Comparison of ENCODE assay signal across 32 mouse cellular contexts in the genomic region with DNA sequence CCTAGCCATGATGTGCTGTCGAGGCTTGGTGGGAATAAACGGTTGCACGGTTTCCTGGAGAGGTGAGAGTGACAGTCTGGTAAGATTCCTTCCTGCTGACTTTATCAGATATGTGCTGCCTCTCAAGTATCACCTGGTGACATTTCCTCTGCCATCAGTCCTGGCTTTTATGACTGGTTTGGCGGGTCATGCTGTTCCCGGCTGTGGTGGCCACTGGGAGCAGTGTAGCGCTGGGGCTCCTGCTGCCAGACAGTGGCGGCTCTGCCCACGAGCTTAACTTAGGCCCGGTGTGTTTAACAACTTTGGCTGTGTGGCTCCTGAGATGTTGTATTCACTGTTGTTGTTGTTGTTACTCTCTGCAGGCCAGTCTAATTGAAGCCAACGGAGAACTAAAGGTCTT. TPM values are rescaled to one million over a fixed set of nuclear protein-coding genes. Genes with fewer than 3 reads are reported as not detected.
DNase-seq lines count a peak whose midpoint lies in the region; ATAC-seq lines count a peak whose summit lies in the region.
"Had no signal": no experiment of that assay in that cellular context is flagged by ENCODE, and none has a peak within 500 bp of the region (broad histone marks: within the 10 kb centered on the region; RNA-seq: fewer than 3 reads in every experiment).

No protein-coding gene starts in this region.

- no peak overlapping the region for H3K4me2 ChIP-seq in intestine, embryonic 15.5 days (replicated peaks)
- no peak overlapping the region for H3K4me2 ChIP-seq in intestine, embryonic 16.5 days (ENCODE audit: low read depth, low read length)
- H3K4me2 ChIP-seq in stomach, embryonic 16.5 days (ENCODE audit: low read depth, low read length), result no peak overlapping the region
- H3K4me2 ChIP-seq: embryonic facial prominence, embryonic 15.5 days; heart, embryonic 13.5 days; midbrain, embryonic 11.5 days; neural tube, embryonic 12.5 days; stomach, embryonic 15.5 days had no signal

- peaks cover 77% of the 10 kb centered on the region for H3K36me3 ChIP-seq in intestine, embryonic 15.5 days
- H3K36me3 ChIP-seq in intestine, embryonic 16.5 days (ENCODE audit: control insufficient read depth, insufficient read depth, low read length), result peaks cover 34% of the 10 kb centered on the region
- H3K36me3 ChIP-seq in stomach, embryonic 16.5 days (ENCODE audit: control insufficient read depth, insufficient read depth, low read length), result peaks cover 36% of the 10 kb centered on the region

- peak; percentile 32; the same call in 1 of the 2 replicates for ATAC-seq in intestine, embryonic 15.5 days
- no peak for ATAC-seq in intestine, embryonic 16.5 days
- ATAC-seq in stomach, embryonic 16.5 days (ENCODE audit: insufficient read depth, low FRiP score), result 0 out of 2 replicates have a peak, but pooled peaks have one; percentile 16
- ATAC-seq: activated CD4-positive, CD25-positive, alpha-beta regulatory T cell, adult 4 months; CD4-positive, CD25-positive, alpha-beta regulatory T cell, adult 4 months; forebrain, embryonic 16.5 days; Patski had no signal

- H3K27ac ChIP-seq in intestine, embryonic 15.5 days, result 0 out of 2 replicates have a peak overlapping the region, but pooled peaks have one; percentile 13
- H3K27ac ChIP-seq in intestine, embryonic 16.5 days (ENCODE audit: low read length), result no peak overlapping the region
- H3K27ac ChIP-seq in stomach, embryonic 16.5 days (ENCODE audit: low read length), result no peak overlapping the region
- H3K27ac ChIP-seq: embryonic facial prominence, embryonic 15.5 days; heart, embryonic 13.5 days; left cerebral cortex, adult 2 months; limb, embryonic 10.5 days; neural tube, embryonic 12.5 days; stomach, embryonic 15.5 days had no signal

- H3K27me3 ChIP-seq in intestine, embryonic 15.5 days (replicated peaks), result no peaks in the 10 kb centered on the region
- H3K27me3 ChIP-seq in intestine, embryonic 16.5 days (replicated peaks; ENCODE audit: control insufficient read depth, insufficient read depth, low read length), result no peaks in the 10 kb centered on the region
- H3K27me3 ChIP-seq in stomach, embryonic 16.5 days (ENCODE audit: control insufficient read depth, insufficient read depth, low read length), result no peaks in the 10 kb centered on the region
- H3K27me3 ChIP-seq: embryonic facial prominence, embryonic 15.5 days; heart, embryonic 13.5 days; neural tube, embryonic 12.5 days; Patski; stomach, embryonic 15.5 days had no signal

- H3K4me1 ChIP-seq in intestine, embryonic 15.5 days (replicated peaks), result 0 out of 2 replicates have a peak, but pooled peaks cover 3% of the 10 kb centered on the region
- H3K4me1 ChIP-seq in intestine, embryonic 16.5 days (ENCODE audit: control insufficient read depth, insufficient read depth, low read length), result peaks cover 2% of the 10 kb centered on the region; the same call in 1 of the 2 replicates
- H3K4me1 ChIP-seq in stomach, embryonic 16.5 days (ENCODE audit: control insufficient read depth, insufficient read depth, low read length), result no peaks in the 10 kb centered on the region
- H3K4me1 ChIP-seq: limb, embryonic 10.5 days; neural tube, embryonic 12.5 days; stomach, embryonic 15.5 days had no signal

- WGBS in intestine, embryonic 15.5 days, result 66% methylated on average over 10 of the region's 10 CpGs
- 66% methylated on average over 10 of the region's 10 CpGs for WGBS in intestine, embryonic 16.5 days
- WGBS in stomach, embryonic 16.5 days, result 70% methylated on average over 10 of the region's 10 CpGs

- H3K9ac ChIP-seq in intestine, embryonic 15.5 days, result no peak overlapping the region
- H3K9ac ChIP-seq in intestine, embryonic 16.5 days (ENCODE audit: low read depth, low read length), result no peak overlapping the region
- no peak overlapping the region for H3K9ac ChIP-seq in stomach, embryonic 16.5 days (ENCODE audit: low read length)
- H3K9ac ChIP-seq: embryonic facial prominence, embryonic 15.5 days; heart, embryonic 13.5 days; neural tube, embryonic 12.5 days; stomach, embryonic 15.5 days had no signal

- no peak overlapping the region for H3K4me3 ChIP-seq in intestine, embryonic 15.5 days (replicated peaks)
- H3K4me3 ChIP-seq in intestine, embryonic 16.5 days (ENCODE audit: low read length), result no peak overlapping the region
- no peak overlapping the region for H3K4me3 ChIP-seq in stomach, embryonic 16.5 days (replicated peaks; ENCODE audit: low read length)
- H3K4me3 ChIP-seq: embryonic facial prominence, embryonic 15.5 days; heart, embryonic 13.5 days; left cerebral cortex, adult 2 months; limb, embryonic 10.5 days; neural tube, embryonic 12.5 days; stomach, embryonic 15.5 days had no signal

- H3K9me3 ChIP-seq in intestine, embryonic 15.5 days, result no peaks in the 10 kb centered on the region
- no peaks in the 10 kb centered on the region for H3K9me3 ChIP-seq in intestine, embryonic 16.5 days (ENCODE audit: control insufficient read depth, low read length)
- no peaks in the 10 kb centered on the region for H3K9me3 ChIP-seq in stomach, embryonic 16.5 days (replicated peaks; ENCODE audit: control insufficient read depth, low read length)
- H3K9me3 ChIP-seq: embryonic facial prominence, embryonic 15.5 days; heart, embryonic 13.5 days; neural tube, embryonic 12.5 days; stomach, embryonic 15.5 days had no signal

- peak; percentile 73 for DNase-seq in gastrocnemius, adult 18-20 months (ENCODE audit: low spot score)
- DNase-seq in gastrocnemius, postnatal 10 days, result no peak
- peak; percentile 53 for DNase-seq in urinary bladder, postnatal 14 days (ENCODE audit: low spot score)
- no peak for DNase-seq in urinary bladder, postnatal 10 days (ENCODE audit: low spot score)
- DNase-seq in spleen, adult 12 weeks (ENCODE audit: low spot score), result no peak
- DNase-seq: adrenal gland, postnatal 10 days; cerebellum, adult 9-11 months; embryo, embryonic 11 days; kidney, adult 9 months; kidney, postnatal 25 days; layer of hippocampus, adult 9-11 months; lung, adult 2 months; thymus, postnatal 14 days had no signal

RNA-seq across cellular contexts. Expression of a gene that starts 18.1 kb away (rescaled TPM):
- 10 to 100 TPM; 45.5 to 54.6 TPM for total RNA-seq in gastrocnemius, adult 18-20 months (2021)
- 10 to 100 TPM; 45.1 to 48.4 TPM for total RNA-seq in gastrocnemius, postnatal 10 days (2021)
- polyA plus RNA-seq in intestine, embryonic 15.5 days (2015; fragmentation: Nextera tagmentation; extraction: Ambion mirVana), result 148 and 170 TPM in 2 replicates
- polyA plus RNA-seq in intestine, embryonic 16.5 days (2015; fragmentation: Nextera tagmentation; extraction: Ambion mirVana), result 116 and 123 TPM in 2 replicates
- polyA plus RNA-seq in stomach, embryonic 16.5 days (2015; fragmentation: Nextera tagmentation; extraction: Ambion mirVana), result 134 and 140 TPM in 2 replicates

RNA-seq across cellular contexts. Expression of a gene that starts 39.9 kb away (rescaled TPM):
- total RNA-seq in gastrocnemius, adult 18-20 months (2021), result not detected
- total RNA-seq in gastrocnemius, postnatal 10 days (2021), result not detected
- polyA plus RNA-seq in intestine, embryonic 15.5 days (2015; fragmentation: Nextera tagmentation; extraction: Ambion mirVana), result not detected in 2 replicates
- not detected in 2 replicates for polyA plus RNA-seq in intestine, embryonic 16.5 days (2015; fragmentation: Nextera tagmentation; extraction: Ambion mirVana)
- polyA plus RNA-seq in stomach, embryonic 16.5 days (2015; fragmentation: Nextera tagmentation; extraction: Ambion mirVana), result 59.5 and 89.0 TPM in 2 replicates
- total RNA-seq: adrenal gland, postnatal 10 days; ES-E14; left cerebral cortex, adult 2 months; liver, adult 2 months had no signal
- polyA plus RNA-seq: activated CD4-positive, CD25-positive, alpha-beta regulatory T cell, adult 4 months; brain, embryonic 14.5 days; CD4-positive, CD25-positive, alpha-beta regulatory T cell, adult 4 months; embryonic facial prominence, embryonic 15.5 days; forebrain, embryonic 16.5 days; hindbrain, embryonic 11.5 days; limb, embryonic 10.5 days; liver, adult 2 months; neural tube, embryonic 12.5 days; Patski had no signal

RNA-seq across cellular contexts. Expression of a gene that starts 48.2 kb away (rescaled TPM):
- not detected for total RNA-seq in gastrocnemius, adult 18-20 months (2021)
- under 1 TPM; 0.02 TPM for total RNA-seq in gastrocnemius, postnatal 10 days (2021)
- polyA plus RNA-seq in intestine, embryonic 15.5 days (2015; fragmentation: Nextera tagmentation; extraction: Ambion mirVana), result not detected in 2 replicates
- not detected in 2 replicates for polyA plus RNA-seq in intestine, embryonic 16.5 days (2015; fragmentation: Nextera tagmentation; extraction: Ambion mirVana)
- 0.02 TPM in 1 of 2 replicates, not detected in the other for polyA plus RNA-seq in stomach, embryonic 16.5 days (2015; fragmentation: Nextera tagmentation; extraction: Ambion mirVana)
- total RNA-seq: left cerebral cortex, adult 2 months; liver, adult 2 months had no signal
- polyA plus RNA-seq: activated CD4-positive, CD25-positive, alpha-beta regulatory T cell, adult 4 months; CD4-positive, CD25-positive, alpha-beta regulatory T cell, adult 4 months; forebrain, embryonic 16.5 days; heart, embryonic 13.5 days; hindbrain, embryonic 11.5 days; liver, adult 2 months; lung, adult 2 months; Patski; small intestine, adult 2 months; stomach, embryonic 15.5 days had no signal

Comparison
In these comparisons a context has a peak if more than half of its experiments do, and no peak if none do; other contexts are left out.
1. DNase-seq: peak in gastrocnemius, adult 18-20 months (single experiment) and urinary bladder, postnatal 14 days (single experiment); none in gastrocnemius, postnatal 10 days (single experiment), urinary bladder, postnatal 10 days (single experiment) and spleen, adult 12 weeks (single experiment).
2. RNA of a gene that starts 39.9 kb away (polyA plus RNA-seq): 59.5 to 89.0 TPM in stomach, embryonic 16.5 days; not detected in intestine, embryonic 15.5 days and not detected in intestine, embryonic 16.5 days; every median in the first group is over 10 times any median in the second.